Mouse (Mus musculus): ENCODE results near the gene Slc38a6. TPM values are rescaled to one million over a fixed set of nuclear protein-coding genes. Genes with fewer than 3 reads are reported as not detected.

Gene Slc38a6
- polyA plus RNA-seq, 1 experiment from 2014 or later, result 9.5 TPM

GRCm38 (mm10) chr12:73359520-73359919 is 72.9 kb downstream of the Slc38a6 start:
- Histone ChIP-seq H3K9me3 (replicated peaks) (no peaks in the 10 kb centered on the region), H3K27ac (no peak overlapping the region), H3K4me1 (0 out of 2 replicates have a peak, but pooled peaks cover 2% of the 10 kb centered on the region), H3K27me3 (no peaks in the 10 kb centered on the region), H3K4me2 (no peak overlapping the region), H3K4me3 (replicated peaks) (no peak overlapping the region), H3K36me3 (no peaks in the 10 kb centered on the region), H3K9ac (no peak overlapping the region)
- WGBS, result 81% methylated on average over 4 of the region's 4 CpGs
- no peak for ATAC-seq (replicated peaks; ENCODE audit: low FRiP score)

- Histone ChIP-seq H3K9ac (no peak overlapping the region), H3K36me3 (no peaks in the 10 kb centered on the region), H3K27ac (no peak overlapping the region), H3K4me1 (no peaks in the 10 kb centered on the region), H3K4me3 (replicated peaks) (no peak overlapping the region), H3K27me3 (no peaks in the 10 kb centered on the region), H3K4me2 (no peak overlapping the region), H3K9me3 (replicated peaks) (no peaks in the 10 kb centered on the region)
- no peak for ATAC-seq (replicated peaks; ENCODE audit: low FRiP score)
- 77% methylated on average over 11 of the region's 11 CpGs for WGBS
Observed at GRCm38 (mm10) chr12:73361201-73361600, 74.6 kb downstream of the Slc38a6 start.

- no peaks in the 10 kb centered on the region for H3K36me3 ChIP-seq
Observed at GRCm38 (mm10) chr12:73363401-73363800, 76.8 kb downstream of the Slc38a6 start.

DNA sequence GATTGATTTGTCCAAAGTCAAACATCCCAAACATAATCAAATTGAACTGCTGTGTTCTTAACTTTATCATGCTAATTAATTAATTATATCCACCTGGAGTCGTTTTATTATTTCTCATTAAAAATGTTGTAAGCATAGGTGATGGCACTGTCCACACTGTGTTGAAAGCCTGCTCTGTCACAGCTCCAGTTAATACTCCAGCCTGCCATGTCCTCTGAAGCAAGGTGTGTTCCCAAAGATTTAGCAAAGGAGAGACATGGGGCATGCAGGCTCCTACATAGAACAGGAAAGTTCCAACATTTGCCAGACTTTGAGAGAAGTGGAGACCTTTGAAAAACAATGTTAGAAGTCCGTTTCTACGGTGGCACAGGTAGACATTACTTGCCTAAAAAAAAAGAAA is 77.4 kb downstream of the Slc38a6 start:
- no peaks in the 10 kb centered on the region for H3K27me3 ChIP-seq
- no peak for ATAC-seq (replicated peaks; ENCODE audit: low FRiP score)
- WGBS, result 91% methylated on average over 3 of the region's 3 CpGs

More at GRCm38 (mm10) chr12:73363401-73363800, 76.8 kb downstream of the Slc38a6 start:
- Histone ChIP-seq H3K27me3 (no peaks in the 10 kb centered on the region), H3K27ac (no peak overlapping the region), H3K4me3 (replicated peaks) (no peak overlapping the region), H3K4me2 (no peak overlapping the region), H3K4me1 (peaks cover 11% of the 10 kb centered on the region), H3K9me3 (replicated peaks) (no peaks in the 10 kb centered on the region), H3K9ac (no peak overlapping the region)
- WGBS, result 82% methylated on average over 6 of the region's 6 CpGs
- no peak for ATAC-seq (replicated peaks; ENCODE audit: low FRiP score)

GRCm38 (mm10) chr12:73366581-73366980 is 80.0 kb downstream of the Slc38a6 start:
- Histone ChIP-seq H3K9me3 (replicated peaks) (no peaks in the 10 kb centered on the region), H3K9ac (no peak overlapping the region), H3K36me3 (no peaks in the 10 kb centered on the region), H3K27me3 (no peaks in the 10 kb centered on the region), H3K4me1 (peaks cover 11% of the 10 kb centered on the region), H3K27ac (no peak overlapping the region), H3K4me2 (no peak overlapping the region), H3K4me3 (replicated peaks) (no peak overlapping the region)
- no peak for ATAC-seq (replicated peaks; ENCODE audit: low FRiP score)
- WGBS, result 87% methylated on average over 7 of the region's 7 CpGs

More for the DNA sequence above, 77.4 kb downstream of the Slc38a6 start:
- Histone ChIP-seq H3K9me3 (replicated peaks) (no peaks in the 10 kb centered on the region), H3K36me3 (no peaks in the 10 kb centered on the region), H3K27ac (no peak overlapping the region), H3K4me1 (peaks cover 11% of the 10 kb centered on the region), H3K4me2 (no peak overlapping the region), H3K9ac (no peak overlapping the region), H3K4me3 (replicated peaks) (no peak overlapping the region)

- H3K9ac ChIP-seq, result no peak overlapping the region
- 17% methylated on average over 20 of the region's 20 CpGs for WGBS
Observed at GRCm38 (mm10) chr12:73367460-73368079, 81.0 kb downstream of the Slc38a6 start.

GRCm38 (mm10) chr12:73368868-73369608 is 82.5 kb downstream of the Slc38a6 start:
- ATAC-seq (replicated peaks; ENCODE audit: low FRiP score), result no peak
- H3K4me3 ChIP-seq (replicated peaks), result no peak overlapping the region
- WGBS, result 85% methylated on average over 7 of the region's 7 CpGs

More at GRCm38 (mm10) chr12:73367460-73368079, 81.0 kb downstream of the Slc38a6 start:
- Histone ChIP-seq H3K36me3 (no peaks in the 10 kb centered on the region), H3K27me3 (no peaks in the 10 kb centered on the region), H3K4me2 (peak overlapping the region; percentile 38), H3K27ac (no peak overlapping the region), H3K9me3 (replicated peaks) (no peaks in the 10 kb centered on the region), H3K4me3 (replicated peaks) (no peak overlapping the region), H3K4me1 (peaks cover 11% of the 10 kb centered on the region)
- ATAC-seq (replicated peaks; ENCODE audit: low FRiP score), result peak; percentile 49; the same call in 1 of the 2 replicates

GRCm38 (mm10) chr12:73370367-73370944 is 83.9 kb downstream of the Slc38a6 start:
- no peak overlapping the region for H3K9ac ChIP-seq
- WGBS, result 78% methylated on average over 4 of the region's 4 CpGs
- H3K9me3 ChIP-seq (replicated peaks), result no peaks in the 10 kb centered on the region
- no peak overlapping the region for H3K4me2 ChIP-seq
- peaks cover 11% of the 10 kb centered on the region for H3K4me1 ChIP-seq
- ATAC-seq (replicated peaks; ENCODE audit: low FRiP score), result no peak
- no peaks in the 10 kb centered on the region for H3K27me3 ChIP-seq
- H3K36me3 ChIP-seq, result no peaks in the 10 kb centered on the region
- H3K4me3 ChIP-seq (replicated peaks), result no peak overlapping the region
- no peak overlapping the region for H3K27ac ChIP-seq

More at GRCm38 (mm10) chr12:73368868-73369608, 82.5 kb downstream of the Slc38a6 start:
- H3K4me2 ChIP-seq, result no peak overlapping the region
- H3K27ac ChIP-seq, result no peak overlapping the region
- H3K27me3 ChIP-seq, result no peaks in the 10 kb centered on the region
- H3K4me1 ChIP-seq, result peaks cover 11% of the 10 kb centered on the region
- no peaks in the 10 kb centered on the region for H3K36me3 ChIP-seq
- H3K9me3 ChIP-seq (replicated peaks), result no peaks in the 10 kb centered on the region
- H3K9ac ChIP-seq, result no peak overlapping the region

DNA sequence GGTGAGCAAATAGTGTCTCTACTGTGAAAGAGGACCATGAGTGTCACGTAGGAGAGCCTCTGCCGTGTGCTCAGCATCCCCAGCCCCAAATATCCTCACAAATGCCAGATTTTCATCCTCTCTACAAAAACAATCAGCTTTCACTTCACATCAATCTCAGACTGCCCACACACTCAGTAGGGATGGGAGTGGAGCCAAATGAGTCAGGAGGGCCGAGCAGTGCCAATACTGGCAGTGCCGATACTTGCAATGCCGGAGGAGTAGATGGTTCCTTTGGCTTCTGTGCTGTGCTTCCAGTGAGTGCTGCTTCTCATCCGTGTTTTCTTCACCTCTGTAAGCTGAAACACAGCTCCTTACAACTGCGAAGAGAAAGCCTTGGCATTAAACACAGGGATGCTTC is 84.6 kb downstream of the Slc38a6 start:
- ATAC-seq (replicated peaks; ENCODE audit: low FRiP score), result no peak

DNA sequence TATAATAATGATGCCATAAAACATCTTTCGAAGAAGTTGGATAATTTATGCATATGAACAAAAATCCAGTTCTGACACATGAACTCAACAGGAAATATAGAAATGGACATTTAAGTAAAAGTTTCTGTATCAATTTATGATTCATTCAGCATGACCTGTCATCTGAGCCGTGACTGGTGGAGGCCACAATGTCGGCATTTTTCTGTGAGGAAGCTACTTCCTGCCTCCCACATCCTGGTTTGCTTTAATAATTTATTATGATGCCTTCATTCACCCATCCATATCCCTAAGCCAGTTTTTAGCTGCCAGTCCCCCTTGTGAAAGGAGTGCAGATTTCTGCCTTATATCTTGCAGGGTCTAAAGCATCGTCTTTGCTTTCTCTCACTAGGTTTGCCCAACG is 91.4 kb downstream of the Slc38a6 start:
- no peak for ATAC-seq (replicated peaks; ENCODE audit: low FRiP score)
- Histone ChIP-seq H3K4me1 (peaks cover 12% of the 10 kb centered on the region), H3K4me3 (replicated peaks) (no peak overlapping the region), H3K27me3 (no peaks in the 10 kb centered on the region), H3K9ac (no peak overlapping the region), H3K27ac (no peak overlapping the region), H3K9me3 (replicated peaks) (no peaks in the 10 kb centered on the region), H3K4me2 (no peak overlapping the region), H3K36me3 (no peaks in the 10 kb centered on the region)
- WGBS, result 59% methylated on average over 5 of the region's 5 CpGs

More for the DNA sequence above, 84.6 kb downstream of the Slc38a6 start:
- Histone ChIP-seq H3K27me3 (no peaks in the 10 kb centered on the region), H3K36me3 (no peaks in the 10 kb centered on the region), H3K4me1 (peaks cover 11% of the 10 kb centered on the region), H3K4me3 (replicated peaks) (no peak overlapping the region), H3K4me2 (no peak overlapping the region), H3K9ac (no peak overlapping the region), H3K9me3 (replicated peaks) (no peaks in the 10 kb centered on the region), H3K27ac (no peak overlapping the region)
- WGBS, result 87% methylated on average over 7 of the region's 7 CpGs

GRCm38 (mm10) chr12:73378724-73379355 is 92.3 kb downstream of the Slc38a6 start:
- Histone ChIP-seq H3K9ac (no peak overlapping the region), H3K4me2 (no peak overlapping the region), H3K4me3 (replicated peaks) (no peak overlapping the region), H3K36me3 (no peaks in the 10 kb centered on the region), H3K9me3 (replicated peaks) (no peaks in the 10 kb centered on the region), H3K27me3 (no peaks in the 10 kb centered on the region), H3K27ac (no peak overlapping the region), H3K4me1 (peaks cover 20% of the 10 kb centered on the region)
- 52% methylated on average over 13 of the region's 13 CpGs for WGBS
- no peak for ATAC-seq (replicated peaks; ENCODE audit: low FRiP score)

All from kidney, embryonic 15.5 days (tissue).